ENCODE assay signal across 27 mouse cellular contexts in genomic region chr2:48498047-48498723, GRCm38 (mm10).
DNase-seq lines count a peak whose midpoint lies in the region; ATAC-seq and TF ChIP-seq lines count a peak whose summit lies in the region.
"Had no signal": no experiment of that assay in that cellular context is flagged by ENCODE, and none has a peak within 500 bp of the region (broad histone marks: within the 10 kb centered on the region; RNA-seq: fewer than 3 reads in every experiment).

No protein-coding gene starts in this region.

- TF ChIP-seq CTCF in embryonic fibroblast, embryonic 13.5 days (IDR thresholded peaks at IDR 0.05; ENCODE audit: borderline replicate concordance, insufficient read depth, low read length): no peak

- H3K4me1 ChIP-seq in heart, embryonic 13.5 days: peaks cover 8% of the 10 kb centered on the region
- H3K4me1 ChIP-seq in ES-E14 (ENCODE audit: control insufficient read depth in 2 of 2, insufficient read depth in 2 of 2, low read length in 2 of 2, poor library complexity in 1 of 2): no peaks in the 10 kb centered on the region
- no peaks in the 10 kb centered on the region for H3K4me1 ChIP-seq in embryonic fibroblast, embryonic 13.5 days (ENCODE audit: control insufficient read depth, insufficient read depth, low read length)
- H3K4me1 ChIP-seq in midbrain, embryonic 13.5 days (replicated peaks): no peaks in the 10 kb centered on the region
- H3K4me1 ChIP-seq: embryonic facial prominence, embryonic 10.5 days; embryonic facial prominence, embryonic 15.5 days; forebrain, embryonic 13.5 days; hindbrain, embryonic 12.5 days; midbrain, embryonic 10.5 days; neural tube, embryonic 13.5 days had no signal

- TF ChIP-seq POLR2A in embryonic fibroblast, embryonic 13.5 days (IDR thresholded peaks at IDR 0.05; ENCODE audit: low read depth, low read length): no peak

- peak; percentile 69 for ATAC-seq in heart, embryonic 13.5 days (ENCODE audit: extremely low read depth, insufficient number of reproducible peaks, low FRiP score, low TSS enrichment)
- ATAC-seq in midbrain, embryonic 13.5 days: no peak
- ATAC-seq: forebrain, embryonic 13.5 days; hindbrain, postnatal 0 days; intestine, embryonic 15.5 days; midbrain, embryonic 16.5 days had no signal

- 60% methylated on average over 5 of the region's 5 CpGs for WGBS in heart, embryonic 13.5 days
- WGBS in midbrain, embryonic 13.5 days: 94% methylated on average over 5 of the region's 5 CpGs

- no peak for DNase-seq in heart, adult 11 months
- peak; percentile 98 for DNase-seq in 3T3-L1 (ENCODE audit: low read depth, low spot score)
- DNase-seq in ES-E14 (ENCODE audit: low read depth, low spot score): no peak
- no peak for DNase-seq in urinary bladder, postnatal 14 days (ENCODE audit: low spot score)
- DNase-seq: adrenal gland, postnatal 10 days; cerebellum, adult 8-10 months; cerebellum, postnatal 25 days; gastrocnemius, postnatal 10 days; heart, postnatal 36 days; kidney, adult 2 months; layer of hippocampus, postnatal 36 days; lung, embryonic 14.5 days; lung, postnatal 14 days had no signal

- no peaks in the 10 kb centered on the region for H3K9me3 ChIP-seq in heart, embryonic 13.5 days
- H3K9me3 ChIP-seq in ES-E14 (ENCODE audit: control insufficient read depth, insufficient read depth, low read depth, low read length): no peaks in the 10 kb centered on the region
- H3K9me3 ChIP-seq in midbrain, embryonic 13.5 days: no peaks in the 10 kb centered on the region
- H3K9me3 ChIP-seq: embryonic facial prominence, embryonic 10.5 days; embryonic facial prominence, embryonic 15.5 days; forebrain, embryonic 13.5 days; hindbrain, embryonic 12.5 days; intestine, embryonic 15.5 days; midbrain, embryonic 10.5 days; neural tube, embryonic 13.5 days had no signal

- no peaks in the 10 kb centered on the region for H3K36me3 ChIP-seq in heart, embryonic 13.5 days
- H3K36me3 ChIP-seq in ES-E14 (ENCODE audit: control insufficient read depth, insufficient read depth, low read length, poor library complexity, severe bottlenecking): no peaks in the 10 kb centered on the region
- no peaks in the 10 kb centered on the region for H3K36me3 ChIP-seq in midbrain, embryonic 13.5 days
- H3K36me3 ChIP-seq: embryonic facial prominence, embryonic 10.5 days; embryonic facial prominence, embryonic 15.5 days; hindbrain, embryonic 12.5 days; intestine, embryonic 15.5 days; midbrain, embryonic 10.5 days; neural tube, embryonic 13.5 days had no signal

- peak overlapping the region; percentile 25; the same call in 1 of the 2 replicates for H3K27ac ChIP-seq in heart, embryonic 13.5 days (replicated peaks)
- no peak overlapping the region for H3K27ac ChIP-seq in ES-E14 (ENCODE audit: insufficient read depth, low read depth, low read length, poor library complexity, severe bottlenecking)
- H3K27ac ChIP-seq in embryonic fibroblast, embryonic 13.5 days (ENCODE audit: insufficient read depth, low read length): peak overlapping the region; percentile 35; the same call in 1 of the 2 replicates
- H3K27ac ChIP-seq in midbrain, embryonic 13.5 days: no peak overlapping the region
- H3K27ac ChIP-seq: embryonic facial prominence, embryonic 10.5 days; embryonic facial prominence, embryonic 15.5 days; forebrain, embryonic 13.5 days; hindbrain, embryonic 12.5 days; hindbrain, postnatal 0 days; intestine, embryonic 15.5 days; kidney, postnatal 0 days; liver, embryonic 14.5 days; midbrain, embryonic 10.5 days; neural tube, embryonic 13.5 days had no signal

- H3K9ac ChIP-seq in heart, embryonic 13.5 days: no peak overlapping the region
- H3K9ac ChIP-seq in ES-E14 (ENCODE audit: insufficient read depth, low read depth, low read length, poor library complexity, severe bottlenecking): no peak overlapping the region
- no peak overlapping the region for H3K9ac ChIP-seq in midbrain, embryonic 13.5 days (replicated peaks)
- H3K9ac ChIP-seq: embryonic facial prominence, embryonic 15.5 days; forebrain, embryonic 13.5 days; hindbrain, embryonic 12.5 days; intestine, embryonic 15.5 days; liver, embryonic 14.5 days; lung, embryonic 14.5 days; neural tube, embryonic 13.5 days had no signal

- in situ Hi-C loops in ES-E14 (cut with MboI; ENCODE audit: low sequenced_read_pairs in 2 of 2, unreplicated experiment in 2 of 2): no loop called here

- H3K4me2 ChIP-seq in heart, embryonic 13.5 days: no peak overlapping the region
- no peak overlapping the region for H3K4me2 ChIP-seq in midbrain, embryonic 13.5 days (replicated peaks)
- H3K4me2 ChIP-seq: embryonic facial prominence, embryonic 15.5 days; forebrain, embryonic 13.5 days; hindbrain, embryonic 12.5 days; intestine, embryonic 15.5 days; lung, embryonic 14.5 days; neural tube, embryonic 13.5 days had no signal

- H3K27me3 ChIP-seq in heart, embryonic 13.5 days (replicated peaks): no peaks in the 10 kb centered on the region
- no peaks in the 10 kb centered on the region for H3K27me3 ChIP-seq in midbrain, embryonic 13.5 days
- H3K27me3 ChIP-seq: embryonic facial prominence, embryonic 15.5 days; forebrain, embryonic 13.5 days; hindbrain, embryonic 12.5 days; intestine, embryonic 15.5 days; neural tube, embryonic 13.5 days had no signal

- H3K4me3 ChIP-seq in heart, embryonic 13.5 days: no peak overlapping the region
- no peak overlapping the region for H3K4me3 ChIP-seq in ES-E14 (ENCODE audit: insufficient read depth in 1 of 2, low read depth in 1 of 2, low read length in 2 of 2, poor library complexity in 1 of 2, severe bottlenecking in 1 of 2)
- H3K4me3 ChIP-seq in embryonic fibroblast, embryonic 13.5 days (ENCODE audit: insufficient read depth, low read length): no peak overlapping the region
- H3K4me3 ChIP-seq in midbrain, embryonic 13.5 days (replicated peaks): no peak overlapping the region
- H3K4me3 ChIP-seq: embryonic facial prominence, embryonic 10.5 days; embryonic facial prominence, embryonic 15.5 days; forebrain, embryonic 13.5 days; hindbrain, embryonic 12.5 days; intestine, embryonic 15.5 days; midbrain, embryonic 10.5 days; neural tube, embryonic 13.5 days had no signal

TF ChIP-seq in ES-E14, 5 proteins besides CTCF, POLR2A, EP300 and RAD21:
- TF ChIP-seq ZC3H11A (IDR thresholded peaks at IDR 0.05; ENCODE audit: borderline replicate concordance, low read depth, low read length): no peak
- TF ChIP-seq ZNF384 (IDR thresholded peaks at IDR 0.05; ENCODE audit: low read depth, low read length): no peak
- TF ChIP-seq MAFK (IDR thresholded peaks at IDR 0.05; ENCODE audit: insufficient read depth, low read depth, low read length): peak; percentile 48
TF ChIP-seq in ES-E14: peak in this region for 1.

Comparison
In these comparisons a context has a peak if more than half of its experiments do, and no peak if none do; other contexts are left out.
1. H3K27ac ChIP-seq: peak in heart, embryonic 13.5 days (single experiment) and embryonic fibroblast, embryonic 13.5 days (single experiment); none in ES-E14 (single experiment) and midbrain, embryonic 13.5 days (single experiment).